Mouse (Mus musculus): ENCODE results near the gene Slc41a1. TPM values are rescaled to one million over a fixed set of nuclear protein-coding genes. Genes with fewer than 3 reads are reported as not detected.
A peak's percentile ranks its signal among the peaks of the same experiment; 100 is the strongest.

Gene Slc41a1
- polyA plus RNA-seq, 1 experiment from 2014 or later: 8.9 TPM

GRCm38 (mm10) chr1:131820887-131821328, 6.4 kb upstream of the Slc41a1 start:
- DNase-seq (ENCODE audit: low spot score): no peak
- Histone ChIP-seq H3K4me1 (replicated peaks; ENCODE audit: control insufficient read depth, insufficient read depth, low read length) (no peaks in the 10 kb centered on the region), H3K9ac (ENCODE audit: low read length) (no peak overlapping the region), H3K36me3 (ENCODE audit: control insufficient read depth, insufficient read depth, low read length) (no peaks in the 10 kb centered on the region), H3K4me2 (ENCODE audit: low read length) (no peak overlapping the region), H3K27ac (ENCODE audit: low read depth) (no peak overlapping the region), H3K4me3 (ENCODE audit: low read depth, low read length) (no peak overlapping the region), H3K9me3 (ENCODE audit: control insufficient read depth, low read length) (no peaks in the 10 kb centered on the region), H3K27me3 (replicated peaks; ENCODE audit: control insufficient read depth, insufficient read depth, low read length) (no peaks in the 10 kb centered on the region)
- 80% methylated on average over 10 of the region's 10 CpGs for WGBS
- no peak for ATAC-seq (replicated peaks; ENCODE audit: low FRiP score, low TSS enrichment, low read depth)

GRCm38 (mm10) chr1:131822292-131822691, 5.0 kb upstream of the Slc41a1 start:
- ATAC-seq (replicated peaks; ENCODE audit: low FRiP score, low TSS enrichment, low read depth) (no peak), DNase-seq (ENCODE audit: low spot score) (no peak)
- no peak overlapping the region for H3K27ac ChIP-seq (ENCODE audit: low read depth)
- H3K9me3 ChIP-seq (ENCODE audit: control insufficient read depth, low read length): no peaks in the 10 kb centered on the region
- H3K9ac ChIP-seq (ENCODE audit: low read length): no peak overlapping the region
- H3K4me2 ChIP-seq (ENCODE audit: low read length): no peak overlapping the region
- WGBS: 83% methylated on average over 8 of the region's 8 CpGs
- no peak overlapping the region for H3K4me3 ChIP-seq (ENCODE audit: low read depth, low read length)
- no peaks in the 10 kb centered on the region for H3K27me3 ChIP-seq (replicated peaks; ENCODE audit: control insufficient read depth, insufficient read depth, low read length)
- H3K36me3 ChIP-seq (ENCODE audit: control insufficient read depth, insufficient read depth, low read length): no peaks in the 10 kb centered on the region
- H3K4me1 ChIP-seq (replicated peaks; ENCODE audit: control insufficient read depth, insufficient read depth, low read length): peaks cover 3% of the 10 kb centered on the region; the same call in 1 of the 2 replicates

- no peak overlapping the region for H3K4me3 ChIP-seq (ENCODE audit: low read depth, low read length)
- DNase-seq (ENCODE audit: low spot score) (no peak), ATAC-seq (replicated peaks; ENCODE audit: low FRiP score, low TSS enrichment, low read depth) (no peak)
- H3K4me1 ChIP-seq (replicated peaks; ENCODE audit: control insufficient read depth, insufficient read depth, low read length): peaks cover 5% of the 10 kb centered on the region; the same call in 1 of the 2 replicates
- H3K9ac ChIP-seq (ENCODE audit: low read length): no peak overlapping the region
- H3K27me3 ChIP-seq (replicated peaks; ENCODE audit: control insufficient read depth, insufficient read depth, low read length): no peaks in the 10 kb centered on the region
- H3K4me2 ChIP-seq (ENCODE audit: low read length): no peak overlapping the region
- 72% methylated on average over 1 of the region's 1 CpGs for WGBS
- H3K36me3 ChIP-seq (ENCODE audit: control insufficient read depth, insufficient read depth, low read length): no peaks in the 10 kb centered on the region
- no peaks in the 10 kb centered on the region for H3K9me3 ChIP-seq (ENCODE audit: control insufficient read depth, low read length)
- H3K27ac ChIP-seq (ENCODE audit: low read depth): no peak overlapping the region
Measured at GRCm38 (mm10) chr1:131822856-131823492, 4.3 kb upstream of the Slc41a1 start.

GRCm38 (mm10) chr1:131823563-131823962, 3.7 kb upstream of the Slc41a1 start:
- Histone ChIP-seq H3K9ac (ENCODE audit: low read length) (no peak overlapping the region), H3K27ac (ENCODE audit: low read depth) (no peak overlapping the region), H3K27me3 (replicated peaks; ENCODE audit: control insufficient read depth, insufficient read depth, low read length) (no peaks in the 10 kb centered on the region), H3K36me3 (ENCODE audit: control insufficient read depth, insufficient read depth, low read length) (no peaks in the 10 kb centered on the region), H3K4me1 (replicated peaks; ENCODE audit: control insufficient read depth, insufficient read depth, low read length) (peaks cover 5% of the 10 kb centered on the region; the same call in 1 of the 2 replicates), H3K4me2 (ENCODE audit: low read length) (no peak overlapping the region), H3K4me3 (ENCODE audit: low read depth, low read length) (no peak overlapping the region), H3K9me3 (ENCODE audit: control insufficient read depth, low read length) (no peaks in the 10 kb centered on the region)
- no peak for ATAC-seq (replicated peaks; ENCODE audit: low FRiP score, low TSS enrichment, low read depth)
- DNase-seq (ENCODE audit: low spot score): no peak
- 40% methylated on average over 5 of the region's 5 CpGs for WGBS

GRCm38 (mm10) chr1:131824528-131825181, 2.6 kb upstream of the Slc41a1 start:
- no peaks in the 10 kb centered on the region for H3K9me3 ChIP-seq (ENCODE audit: control insufficient read depth, low read length)
- no peaks in the 10 kb centered on the region for H3K27me3 ChIP-seq (replicated peaks; ENCODE audit: control insufficient read depth, insufficient read depth, low read length)
- H3K4me2 ChIP-seq (ENCODE audit: low read length): no peak overlapping the region
- H3K4me3 ChIP-seq (ENCODE audit: low read depth, low read length): no peak overlapping the region
- no peak overlapping the region for H3K27ac ChIP-seq (ENCODE audit: low read depth)
- no peak overlapping the region for H3K9ac ChIP-seq (ENCODE audit: low read length)
- peaks cover 14% of the 10 kb centered on the region for H3K4me1 ChIP-seq (replicated peaks; ENCODE audit: control insufficient read depth, insufficient read depth, low read length)
- ATAC-seq (replicated peaks; ENCODE audit: low FRiP score, low TSS enrichment, low read depth): no peak
- WGBS: 87% methylated on average over 11 of the region's 11 CpGs
- no peak for DNase-seq (ENCODE audit: low spot score)
- no peaks in the 10 kb centered on the region for H3K36me3 ChIP-seq (ENCODE audit: control insufficient read depth, insufficient read depth, low read length)

- H3K4me3 ChIP-seq (ENCODE audit: low read depth, low read length): peak overlapping the region; percentile 61
- 0% methylated on average over 32 of the region's 36 CpGs for WGBS
- H3K27me3 ChIP-seq (replicated peaks; ENCODE audit: control insufficient read depth, insufficient read depth, low read length): no peaks in the 10 kb centered on the region
- peaks cover 14% of the 10 kb centered on the region for H3K4me1 ChIP-seq (replicated peaks; ENCODE audit: control insufficient read depth, insufficient read depth, low read length)
- ATAC-seq (replicated peaks; ENCODE audit: low FRiP score, low TSS enrichment, low read depth) (peak; percentile 93), DNase-seq (ENCODE audit: low spot score) (peak; percentile 100)
- no peaks in the 10 kb centered on the region for H3K9me3 ChIP-seq (ENCODE audit: control insufficient read depth, low read length)
- peak overlapping the region; percentile 77 for H3K27ac ChIP-seq (ENCODE audit: low read depth)
- H3K36me3 ChIP-seq (ENCODE audit: control insufficient read depth, insufficient read depth, low read length): peaks cover 16% of the 10 kb centered on the region
- H3K4me2 ChIP-seq (ENCODE audit: low read length): peak overlapping the region; percentile 80
- H3K9ac ChIP-seq (ENCODE audit: low read length): peak overlapping the region; percentile 73
Measured at GRCm38 (mm10) chr1:131827787-131828258, 530 bp downstream of the Slc41a1 start.

GRCm38 (mm10) chr1:131828297-131829126, 1.2 kb downstream of the Slc41a1 start:
- Histone ChIP-seq H3K27ac (ENCODE audit: low read depth) (peak overlapping the region; percentile 72), H3K4me2 (ENCODE audit: low read length) (peak overlapping the region; percentile 80), H3K9me3 (ENCODE audit: control insufficient read depth, low read length) (no peaks in the 10 kb centered on the region), H3K36me3 (ENCODE audit: control insufficient read depth, insufficient read depth, low read length) (peaks cover 16% of the 10 kb centered on the region), H3K9ac (ENCODE audit: low read length) (peak overlapping the region; percentile 73), H3K4me3 (ENCODE audit: low read depth, low read length) (peak overlapping the region; percentile 61), H3K4me1 (replicated peaks; ENCODE audit: control insufficient read depth, insufficient read depth, low read length) (peaks cover 14% of the 10 kb centered on the region), H3K27me3 (replicated peaks; ENCODE audit: control insufficient read depth, insufficient read depth, low read length) (no peaks in the 10 kb centered on the region)
- DNase-seq (ENCODE audit: low spot score) (peak; percentile 78), ATAC-seq (replicated peaks; ENCODE audit: low FRiP score, low TSS enrichment, low read depth) (peak; percentile 68)
- 2% methylated on average over 21 of the region's 22 CpGs for WGBS

GRCm38 (mm10) chr1:131829279-131829678, 2.0 kb downstream of the Slc41a1 start:
- DNase-seq (ENCODE audit: low spot score) (no peak), ATAC-seq (replicated peaks; ENCODE audit: low FRiP score, low TSS enrichment, low read depth) (no peak)
- peaks cover 14% of the 10 kb centered on the region for H3K4me1 ChIP-seq (replicated peaks; ENCODE audit: control insufficient read depth, insufficient read depth, low read length)
- H3K9ac ChIP-seq (ENCODE audit: low read length): peak overlapping the region; percentile 21; the same call in 1 of the 2 replicates
- H3K27me3 ChIP-seq (replicated peaks; ENCODE audit: control insufficient read depth, insufficient read depth, low read length): no peaks in the 10 kb centered on the region
- H3K9me3 ChIP-seq (ENCODE audit: control insufficient read depth, low read length): no peaks in the 10 kb centered on the region
- H3K4me3 ChIP-seq (ENCODE audit: low read depth, low read length): peak overlapping the region; percentile 61
- H3K27ac ChIP-seq (ENCODE audit: low read depth): no peak overlapping the region
- H3K4me2 ChIP-seq (ENCODE audit: low read length): peak overlapping the region; percentile 80
- 47% methylated on average over 5 of the region's 5 CpGs for WGBS
- peaks cover 23% of the 10 kb centered on the region for H3K36me3 ChIP-seq (ENCODE audit: control insufficient read depth, insufficient read depth, low read length)
